Mouse (Mus musculus) hindbrain, embryonic 16.5 days (tissue): ENCODE results near the gene Ulk3. TPM values are rescaled to one million over a fixed set of nuclear protein-coding genes. Genes with fewer than 3 reads are reported as not detected.

ENCODE experiments used
- ATAC-seq: fragments of 200-750 bp; cut with Nextera tagmentation; 2 replicates; pipeline ENCODE4 v1.8.0; 2017; ENCODE audit warnings: moderate TSS enrichment, moderate library complexity
- H3K27ac ChIP-seq: fragments of 300-500 bp; sonication (generic); 2 replicates; pipeline ENCODE4 v1.5.1; 2014; ENCODE audit warnings: low read depth, mild to moderate bottlenecking, control low read depth, low read length, moderate library complexity
- H3K27me3 ChIP-seq: fragments of 300-500 bp; sonication (generic); replicated peaks from 2 replicates; pipeline ENCODE4 v1.6.1; 2014; ENCODE audit warnings: low read length; ENCODE audit not compliant: control insufficient read depth, insufficient read depth
- H3K36me3 ChIP-seq: fragments of 300-500 bp; sonication (generic); 2 replicates; pipeline ENCODE4 v1.6.1; 2014; ENCODE audit warnings: mild to moderate bottlenecking, low read length, moderate library complexity, mixed read lengths; ENCODE audit not compliant: control insufficient read depth, insufficient read depth
- H3K4me1 ChIP-seq: fragments of 300-500 bp; sonication (generic); 2 replicates; pipeline ENCODE4 v1.6.1; 2014; ENCODE audit warnings: low read depth, low read length; ENCODE audit not compliant: control insufficient read depth, insufficient read depth
- H3K4me2 ChIP-seq: fragments of 300-500 bp; sonication (generic); 2 replicates; pipeline ENCODE4 v1.6.1; 2014; ENCODE audit warnings: mild to moderate bottlenecking, low read length, control low read depth, moderate library complexity
- H3K4me3 ChIP-seq: fragments of 300-500 bp; sonication (generic); 2 replicates; pipeline ENCODE4 v1.5.1; 2014; ENCODE audit warnings: mild to moderate bottlenecking, low read length, control low read depth, moderate library complexity
- H3K9ac ChIP-seq: fragments of 300-500 bp; sonication (generic); 2 replicates; pipeline ENCODE4 v1.6.1; 2014; ENCODE audit warnings: low read depth, mild to moderate bottlenecking, control low read depth, low read length, moderate library complexity
- H3K9me3 ChIP-seq: fragments of 300-500 bp; sonication (generic); 2 replicates; pipeline ENCODE4 v1.6.1; 2014; ENCODE audit warnings: mild to moderate bottlenecking, low read length, moderate library complexity; ENCODE audit not compliant: control insufficient read depth
- WGBS: fragments of 180-500 bp; shearing (Covaris S2); extraction: QIAGEN DNeasy Blood & Tissue Kit; methylation state at CpG from one replicate; pipeline ENCODE4 v1.1.7; 2014; 5-methylcytosine and 5-hydroxymethylcytosine counted together
- polyA plus RNA-seq: library from polyadenylated mRNA; unstranded; fragments of >200 nt; fragmentation: Nextera tagmentation; extraction: Ambion mirVana; gene quantifications from 2 replicates; pipeline ENCODE4 v1.2.1, GENCODE M21; 2015

The Ulk3 gene
- polyA plus RNA-seq, 1 experiment from 2014 or later: 33.9 TPM

- Histone ChIP-seq H3K9me3 (no peaks in the 10 kb centered on the region), H3K4me2 (no peak overlapping the region; the same call in 1 of the 2 replicates), H3K36me3 (no peaks in the 10 kb centered on the region; the same call in 1 of the 2 replicates), H3K27me3 (no peaks in the 10 kb centered on the region; the same call in 1 of the 2 replicates), H3K27ac (no peak overlapping the region), H3K9ac (no peak overlapping the region), H3K4me1 (peaks cover 22% of the 10 kb centered on the region), H3K4me3 (no peak overlapping the region)
- 85% methylated on average over 4 of the region's 4 CpGs for WGBS
- no peak for ATAC-seq
Observed at GRCm38 (mm10) chr9:57562896-57563372, 26.3 kb upstream of the Ulk3 start.

- H3K36me3 ChIP-seq: peaks cover 9% of the 10 kb centered on the region; the same call in 1 of the 2 replicates
- no peak for ATAC-seq
- H3K4me3 ChIP-seq: no peak overlapping the region
- 84% methylated on average over 6 of the region's 6 CpGs for WGBS
- no peaks in the 10 kb centered on the region for H3K27me3 ChIP-seq
- no peak overlapping the region for H3K27ac ChIP-seq
- peaks cover 22% of the 10 kb centered on the region for H3K4me1 ChIP-seq
- H3K9me3 ChIP-seq: no peaks in the 10 kb centered on the region
- H3K9ac ChIP-seq: no peak overlapping the region
- no peak overlapping the region for H3K4me2 ChIP-seq
Observed at GRCm38 (mm10) chr9:57564609-57565008, 24.6 kb upstream of the Ulk3 start.

- H3K36me3 ChIP-seq: peaks cover 10% of the 10 kb centered on the region; the same call in 1 of the 2 replicates
- H3K27me3 ChIP-seq: no peaks in the 10 kb centered on the region
- H3K4me3 ChIP-seq: no peak overlapping the region
- peaks cover 17% of the 10 kb centered on the region for H3K4me1 ChIP-seq
- peak overlapping the region; percentile 6 for H3K27ac ChIP-seq
- H3K4me2 ChIP-seq: no peak overlapping the region; the same call in 1 of the 2 replicates
- WGBS: 47% methylated on average over 10 of the region's 10 CpGs
- no peaks in the 10 kb centered on the region for H3K9me3 ChIP-seq
- peak; percentile 45 for ATAC-seq
- no peak overlapping the region for H3K9ac ChIP-seq
Observed at GRCm38 (mm10) chr9:57565741-57566221, 23.5 kb upstream of the Ulk3 start.

GRCm38 (mm10) chr9:57566846-57567245, 22.4 kb upstream of the Ulk3 start:
- Histone ChIP-seq H3K4me3 (no peak overlapping the region), H3K9me3 (no peaks in the 10 kb centered on the region), H3K4me1 (peaks cover 11% of the 10 kb centered on the region), H3K4me2 (no peak overlapping the region), H3K36me3 (peaks cover 13% of the 10 kb centered on the region; the same call in 1 of the 2 replicates), H3K27me3 (no peaks in the 10 kb centered on the region), H3K9ac (no peak overlapping the region), H3K27ac (no peak overlapping the region)
- no peak for ATAC-seq
- 61% methylated on average over 8 of the region's 8 CpGs for WGBS

- Histone ChIP-seq H3K9me3 (no peaks in the 10 kb centered on the region), H3K27me3 (no peaks in the 10 kb centered on the region), H3K36me3 (peaks cover 13% of the 10 kb centered on the region; the same call in 1 of the 2 replicates), H3K4me2 (no peak overlapping the region), H3K9ac (no peak overlapping the region), H3K4me1 (peaks cover 3% of the 10 kb centered on the region; the same call in 1 of the 2 replicates), H3K27ac (no peak overlapping the region), H3K4me3 (no peak overlapping the region)
- WGBS: 94% methylated on average over 6 of the region's 6 CpGs
- no peak for ATAC-seq
Observed at GRCm38 (mm10) chr9:57568500-57568899, 20.8 kb upstream of the Ulk3 start.

- Histone ChIP-seq H3K9ac (no peak overlapping the region), H3K36me3 (peaks cover 21% of the 10 kb centered on the region), H3K27ac (no peak overlapping the region), H3K4me1 (no peaks in the 10 kb centered on the region), H3K27me3 (no peaks in the 10 kb centered on the region), H3K9me3 (no peaks in the 10 kb centered on the region), H3K4me3 (no peak overlapping the region), H3K4me2 (no peak overlapping the region)
- no peak for ATAC-seq
Observed at GRCm38 (mm10) chr9:57574397-57574796, 14.9 kb upstream of the Ulk3 start.

- ATAC-seq: no peak
- Histone ChIP-seq H3K27me3 (no peaks in the 10 kb centered on the region), H3K4me2 (no peak overlapping the region), H3K36me3 (peaks cover 25% of the 10 kb centered on the region), H3K9ac (no peak overlapping the region), H3K4me3 (no peak overlapping the region), H3K27ac (no peak overlapping the region), H3K9me3 (no peaks in the 10 kb centered on the region), H3K4me1 (no peaks in the 10 kb centered on the region)
- 85% methylated on average over 3 of the region's 3 CpGs for WGBS
Observed at GRCm38 (mm10) chr9:57575577-57575976, 13.7 kb upstream of the Ulk3 start.

- ATAC-seq: no peak
- Histone ChIP-seq H3K4me1 (no peaks in the 10 kb centered on the region), H3K9me3 (no peaks in the 10 kb centered on the region), H3K4me3 (no peak overlapping the region), H3K36me3 (peaks cover 32% of the 10 kb centered on the region), H3K4me2 (no peak overlapping the region), H3K27me3 (no peaks in the 10 kb centered on the region), H3K27ac (no peak overlapping the region), H3K9ac (no peak overlapping the region)
- 79% methylated on average over 6 of the region's 6 CpGs for WGBS
Observed at GRCm38 (mm10) chr9:57577144-57577849, 12.0 kb upstream of the Ulk3 start.

- H3K9me3 ChIP-seq: no peaks in the 10 kb centered on the region
- no peak overlapping the region for H3K27ac ChIP-seq
- no peaks in the 10 kb centered on the region for H3K27me3 ChIP-seq
- ATAC-seq: no peak
- H3K9ac ChIP-seq: no peak overlapping the region
- H3K4me1 ChIP-seq: peaks cover 5% of the 10 kb centered on the region
- 92% methylated on average over 3 of the region's 3 CpGs for WGBS
- H3K36me3 ChIP-seq: peaks cover 51% of the 10 kb centered on the region
- H3K4me3 ChIP-seq: no peak overlapping the region
- H3K4me2 ChIP-seq: no peak overlapping the region
Observed at GRCm38 (mm10) chr9:57584991-57585390, 4.3 kb upstream of the Ulk3 start.
